Comparison of ENCODE assay signal across 8 mouse cellular contexts in the genomic region with DNA sequence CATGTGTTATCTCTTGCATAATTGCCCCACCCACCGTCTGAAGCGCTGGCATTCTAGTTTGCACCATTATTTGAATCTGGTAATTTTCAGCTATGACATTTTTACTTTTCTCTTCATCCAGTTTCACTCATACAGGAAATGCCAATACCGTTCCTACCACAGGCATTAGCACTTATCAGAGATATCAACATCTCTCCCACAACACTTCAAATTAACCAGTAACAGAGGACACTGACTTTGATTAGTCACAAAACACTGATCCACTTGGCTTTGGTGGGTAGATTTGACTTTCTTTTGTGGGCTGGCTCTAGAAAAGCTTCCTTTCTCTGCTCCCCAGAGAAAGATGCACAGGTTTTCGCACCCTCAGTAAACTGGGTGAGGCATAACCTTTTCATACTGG. TPM values are rescaled to one million over a fixed set of nuclear protein-coding genes. Genes with fewer than 3 reads are reported as not detected.
DNase-seq lines count a peak whose midpoint lies in the region; ATAC-seq lines count a peak whose summit lies in the region.

No protein-coding gene starts in this region.

- peaks cover 0 to 6% of the 10 kb centered on the region in 2 experiments; a peak in 1 of 4 replicates for H3K4me1 ChIP-seq in heart, embryonic 14.5 days (ENCODE audit: control insufficient read depth in 2 of 2, insufficient read depth in 2 of 2, low read length in 2 of 2)
- H3K4me1 ChIP-seq in hindbrain, embryonic 15.5 days (replicated peaks), result peaks cover 22% of the 10 kb centered on the region; the same call in 1 of the 2 replicates
- peaks cover 8% of the 10 kb centered on the region for H3K4me1 ChIP-seq in midbrain, embryonic 12.5 days

- no peak for ATAC-seq in heart, embryonic 14.5 days (ENCODE audit: insufficient number of reproducible peaks, insufficient read depth, low FRiP score, low read depth)
- peak; percentile 16 for ATAC-seq in CD4-positive, CD25-positive, alpha-beta regulatory T cell, adult 4 months
- ATAC-seq in hindbrain, embryonic 15.5 days (ENCODE audit: low FRiP score, low read depth), result no peak
- no peak for ATAC-seq in midbrain, embryonic 12.5 days (ENCODE audit: low FRiP score, low read depth)

- 42% methylated on average over 4 of the region's 4 CpGs for WGBS in heart, embryonic 14.5 days
- 89% methylated on average over 4 of the region's 4 CpGs for WGBS in hindbrain, embryonic 15.5 days
- WGBS in midbrain, embryonic 12.5 days, result 82% methylated on average over 4 of the region's 4 CpGs

- H3K4me2 ChIP-seq in heart, embryonic 14.5 days (ENCODE audit: low read length), result peak overlapping the region; percentile 80
- H3K4me2 ChIP-seq in hindbrain, embryonic 15.5 days, result peak overlapping the region; percentile 92
- H3K4me2 ChIP-seq in midbrain, embryonic 12.5 days (replicated peaks), result peak overlapping the region; percentile 92

- H3K9ac ChIP-seq in heart, embryonic 14.5 days (ENCODE audit: low read length), result no peak overlapping the region; the same call in 1 of the 2 replicates
- no peak overlapping the region for H3K9ac ChIP-seq in hindbrain, embryonic 15.5 days
- no peak overlapping the region for H3K9ac ChIP-seq in midbrain, embryonic 12.5 days (replicated peaks)

- H3K9me3 ChIP-seq in heart, embryonic 14.5 days (ENCODE audit: control insufficient read depth, low read length), result no peaks in the 10 kb centered on the region
- H3K9me3 ChIP-seq in hindbrain, embryonic 15.5 days, result no peaks in the 10 kb centered on the region
- no peaks in the 10 kb centered on the region for H3K9me3 ChIP-seq in midbrain, embryonic 12.5 days

- intact Hi-C loops in left cerebral cortex, postnatal 10 days (cut with DNase I), result loop anchor here (10.0 kb wide), 1 partner anchor 110 kb away; no protein-coding TSS in a partner anchor

- H3K36me3 ChIP-seq in heart, embryonic 14.5 days (ENCODE audit: control insufficient read depth, insufficient read depth, low read length), result no peaks in the 10 kb centered on the region
- no peaks in the 10 kb centered on the region for H3K36me3 ChIP-seq in hindbrain, embryonic 15.5 days
- no peaks in the 10 kb centered on the region for H3K36me3 ChIP-seq in midbrain, embryonic 12.5 days

- DNase-seq in heart, adult 9 months (ENCODE audit: low spot score in 2 of 2), result no peak
- DNase-seq in left cerebral cortex, postnatal 10 days (ENCODE audit: extremely low spot score in 1 of 2, low spot score in 2 of 2), result no peak
- no peak for DNase-seq in spleen, adult 18-20 months
- DNase-seq in urinary bladder, postnatal 10 days (ENCODE audit: low spot score), result no peak

- no peak overlapping the region for H3K27ac ChIP-seq in heart, embryonic 14.5 days (replicated peaks in 1 of 2; ENCODE audit: control insufficient read depth in 1 of 2, insufficient read depth in 1 of 2, low read depth in 2 of 2, low read length in 2 of 2)
- no peak overlapping the region for H3K27ac ChIP-seq in hindbrain, embryonic 15.5 days (replicated peaks)
- no peak overlapping the region for H3K27ac ChIP-seq in midbrain, embryonic 12.5 days (replicated peaks)

- H3K27me3 ChIP-seq in heart, embryonic 14.5 days (ENCODE audit: control insufficient read depth, insufficient read depth, low read length), result no peaks in the 10 kb centered on the region
- H3K27me3 ChIP-seq in hindbrain, embryonic 15.5 days, result no peaks in the 10 kb centered on the region
- H3K27me3 ChIP-seq in midbrain, embryonic 12.5 days, result peaks cover 7% of the 10 kb centered on the region; the same call in 1 of the 2 replicates

- no peak overlapping the region for H3K4me3 ChIP-seq in heart, embryonic 14.5 days (ENCODE audit: control insufficient read depth in 1 of 2, insufficient read depth in 1 of 2, low read depth in 1 of 2, low read length in 2 of 2)
- H3K4me3 ChIP-seq in hindbrain, embryonic 15.5 days, result no peak overlapping the region
- peak overlapping the region; percentile 53; the same call in 1 of the 2 replicates for H3K4me3 ChIP-seq in midbrain, embryonic 12.5 days

RNA-seq across cellular contexts. Expression of gene Stim2, which starts 3.7 kb away (rescaled TPM):
- polyA plus RNA-seq in heart, embryonic 14.5 days (2014; fragmentation: Nextera tagmentation; extraction: Ambion mirVana), result 11.9 and 18.1 TPM in 2 replicates
- 10 to 100 TPM; 20.9 to 27.9 TPM for polyA plus RNA-seq in CD4-positive, CD25-positive, alpha-beta regulatory T cell, adult 4 months (2017; shearing (Covaris generic))
- polyA plus RNA-seq in hindbrain, embryonic 15.5 days (2015; fragmentation: Nextera tagmentation; extraction: Ambion mirVana), result 29.3 and 29.4 TPM in 2 replicates
- 24.1 and 24.7 TPM in 2 replicates for polyA plus RNA-seq in midbrain, embryonic 12.5 days (2016; fragmentation: Nextera tagmentation; extraction: Ambion mirVana)
- 10 to 100 TPM; 43.9 to 52.0 TPM for total RNA-seq in left cerebral cortex, postnatal 10 days (2021)
